Mouse (Mus musculus): ENCODE results near the gene Add2. TPM values are rescaled to one million over a fixed set of nuclear protein-coding genes. Genes with fewer than 3 reads are reported as not detected.

The Add2 gene
- polyA plus RNA-seq, 1 experiment from 2014 or later: 7.0 TPM

GRCm38 (mm10) chr6:86167851-86168250 lies 139.4 kb downstream of the Add2 start:
- H3K27ac ChIP-seq (replicated peaks): no peak overlapping the region
- ATAC-seq (ENCODE audit: insufficient number of reproducible peaks, low FRiP score, low TSS enrichment, low read depth): no peak
- H3K4me2 ChIP-seq (replicated peaks): no peak overlapping the region
- H3K9ac ChIP-seq: no peak overlapping the region
- H3K9me3 ChIP-seq (replicated peaks): no peaks in the 10 kb centered on the region
- 28% methylated on average over 5 of the region's 5 CpGs for WGBS
- no peaks in the 10 kb centered on the region for H3K27me3 ChIP-seq
- no peaks in the 10 kb centered on the region for H3K36me3 ChIP-seq
- H3K4me3 ChIP-seq (replicated peaks): no peak overlapping the region
- peaks cover 8% of the 10 kb centered on the region; the same call in 1 of the 2 replicates for H3K4me1 ChIP-seq

DNA sequence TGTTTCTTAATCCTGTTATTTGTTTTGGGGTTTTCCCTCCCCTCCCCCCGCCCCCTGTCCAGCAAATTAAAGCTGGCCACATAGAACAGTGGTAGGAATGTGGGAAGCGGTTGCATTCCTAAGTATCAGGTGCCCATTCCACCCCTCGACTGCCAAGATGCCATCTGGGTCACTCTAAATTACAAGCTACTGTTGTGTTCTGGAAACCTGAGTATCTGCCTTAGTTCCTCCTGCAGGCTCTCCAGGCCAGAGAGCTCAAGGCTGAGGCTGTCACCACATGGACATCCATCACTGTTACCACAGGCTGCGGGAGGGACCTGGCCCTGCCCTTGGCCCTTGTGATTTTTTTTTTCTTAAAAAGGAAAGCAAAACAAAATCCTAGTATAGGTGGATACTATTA lies 140.7 kb downstream of the Add2 start:
- peak; percentile 54; the same call in 1 of the 2 replicates for ATAC-seq (ENCODE audit: insufficient number of reproducible peaks, low FRiP score, low TSS enrichment, low read depth)
- H3K9ac ChIP-seq: no peak overlapping the region
- H3K9me3 ChIP-seq (replicated peaks): no peaks in the 10 kb centered on the region
- peaks cover 8% of the 10 kb centered on the region; the same call in 1 of the 2 replicates for H3K4me1 ChIP-seq
- H3K36me3 ChIP-seq: no peaks in the 10 kb centered on the region
- no peak overlapping the region for H3K27ac ChIP-seq (replicated peaks)
- H3K27me3 ChIP-seq: no peaks in the 10 kb centered on the region
- 51% methylated on average over 4 of the region's 4 CpGs for WGBS
- H3K4me2 ChIP-seq (replicated peaks): no peak overlapping the region
- no peak overlapping the region for H3K4me3 ChIP-seq (replicated peaks)

Other genes starting within 250 kb of the Add2 start
- gene Nat8f6, start 207.7 kb upstream of the Add2 start, polyA plus RNA-seq (2015; fragmentation: Nextera tagmentation; extraction: Ambion mirVana): not detected in 2 replicates
- not detected in 2 replicates for gene Nat8f5, start 207.7 kb upstream of the Add2 start, polyA plus RNA-seq (2015; fragmentation: Nextera tagmentation; extraction: Ambion mirVana)
- not detected in 2 replicates for gene Nat8, start 196.6 kb upstream of the Add2 start, polyA plus RNA-seq (2015; fragmentation: Nextera tagmentation; extraction: Ambion mirVana)
- gene Nat8f2, start 159.5 kb upstream of the Add2 start, polyA plus RNA-seq (2015; fragmentation: Nextera tagmentation; extraction: Ambion mirVana): 0.07 TPM in 1 of 2 replicates, not detected in the other
- 2.4 and 3.2 TPM in 2 replicates for gene Nat8f4, start 123.8 kb upstream of the Add2 start, polyA plus RNA-seq (2015; fragmentation: Nextera tagmentation; extraction: Ambion mirVana)
- gene Tprkb, start 116.8 kb upstream of the Add2 start, polyA plus RNA-seq (2015; fragmentation: Nextera tagmentation; extraction: Ambion mirVana): 31.5 and 34.1 TPM in 2 replicates
- 7.2 and 7.3 TPM in 2 replicates for gene Nat8f1, start 113.0 kb upstream of the Add2 start, polyA plus RNA-seq (2015; fragmentation: Nextera tagmentation; extraction: Ambion mirVana)
- gene Dusp11, start 67.0 kb upstream of the Add2 start, polyA plus RNA-seq (2015; fragmentation: Nextera tagmentation; extraction: Ambion mirVana): 44.9 and 50.4 TPM in 2 replicates
- not detected in 2 replicates for gene Figla, start 12.5 kb upstream of the Add2 start, polyA plus RNA-seq (2015; fragmentation: Nextera tagmentation; extraction: Ambion mirVana)
- 6.5 and 8.9 TPM in 2 replicates for gene Tgfa, start 166.5 kb downstream of the Add2 start, polyA plus RNA-seq (2015; fragmentation: Nextera tagmentation; extraction: Ambion mirVana)

Measured in embryonic facial prominence, embryonic 15.5 days (tissue).